Mouse (Mus musculus) thymus, adult 2 months (tissue): ENCODE results near the gene Ostm1.

Source experiments
- CTCF ChIP-seq: fragments of 200-500 bp; IDR thresholded peaks from 2 replicates; pipeline ENCODE4 v1.5.1; 2012; ENCODE audit warnings: mild to moderate bottlenecking, control low read depth, low read length, moderate library complexity, borderline replicate concordance; ENCODE audit not compliant: control insufficient read depth, poor library complexity, insufficient read depth; ENCODE audit errors: extremely low read depth
- POLR2A ChIP-seq: fragments of 200-500 bp; IDR thresholded peaks from 2 replicates; pipeline ENCODE4 v1.6.1; 2012; ENCODE audit warnings: mild to moderate bottlenecking, low read length, control low read depth, moderate library complexity; ENCODE audit not compliant: control insufficient read depth, poor library complexity, insufficient read depth; ENCODE audit errors: extremely low read depth

DNA sequence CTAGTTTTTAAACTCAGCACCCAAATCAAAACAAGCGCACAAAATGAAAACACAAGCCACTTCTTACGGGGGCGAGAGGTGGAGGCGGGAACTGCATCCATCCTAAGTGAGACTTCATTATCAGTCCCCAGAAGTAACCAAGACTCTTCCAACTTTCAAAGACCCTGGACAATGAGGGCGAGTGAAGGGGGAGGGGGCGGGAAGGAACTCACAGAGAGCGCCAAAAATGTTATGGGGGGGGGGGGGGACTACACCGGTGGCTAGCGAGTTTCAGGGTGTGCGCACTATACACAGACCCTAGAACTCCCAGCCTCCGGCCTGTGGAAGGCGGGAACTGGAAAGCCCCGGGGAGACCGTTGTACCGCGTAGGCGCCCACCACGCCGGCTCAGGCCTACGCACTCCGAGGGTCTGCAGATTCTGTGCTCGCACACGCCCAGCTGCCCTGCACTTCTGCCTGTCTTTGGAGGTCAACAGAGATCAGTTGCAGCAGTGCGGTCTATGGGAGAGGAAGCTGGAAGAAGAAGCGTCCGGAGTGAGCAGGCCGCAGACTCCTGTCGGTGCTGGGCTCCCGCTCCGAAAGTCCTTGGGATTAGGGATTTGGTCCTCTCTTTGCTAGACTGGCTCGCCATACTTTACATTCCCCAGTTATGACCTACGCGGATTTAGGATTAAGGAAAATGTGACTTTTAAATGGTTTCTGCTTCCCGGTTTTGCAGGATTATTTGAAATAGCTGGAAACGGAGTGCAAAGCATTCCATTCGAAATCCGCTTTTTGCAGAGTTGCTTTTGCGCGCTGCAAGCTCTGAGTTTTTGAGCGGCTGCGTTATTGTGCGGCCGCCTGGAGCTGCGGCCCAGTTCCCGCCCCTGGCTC lies 1.7 kb upstream of the Ostm1 start:
- TF ChIP-seq CTCF = no peak
- TF ChIP-seq POLR2A = no peak
